Mouse (Mus musculus): ENCODE results near the gene Tmem91. TPM values are rescaled to one million over a fixed set of nuclear protein-coding genes. Genes with fewer than 3 reads are reported as not detected.

Gene Tmem91
- polyA plus RNA-seq, 1 experiment from 2014 or later: 5.9 TPM

GRCm38 (mm10) chr7:25670096-25670495 is 4.9 kb downstream of the Tmem91 start:
- Histone ChIP-seq H3K9me3 (ENCODE audit: control insufficient read depth, low read depth, low read length) (no peaks in the 10 kb centered on the region), H3K4me3 (ENCODE audit: low read depth, low read length) (no peak overlapping the region), H3K4me2 (replicated peaks; ENCODE audit: low read depth, low read length) (no peak overlapping the region), H3K36me3 (ENCODE audit: control insufficient read depth, insufficient read depth, low read length) (peaks cover 15% of the 10 kb centered on the region), H3K4me1 (ENCODE audit: control insufficient read depth, insufficient read depth, low read length) (peaks cover 8% of the 10 kb centered on the region; the same call in 1 of the 2 replicates), H3K27ac (ENCODE audit: low read length) (no peak overlapping the region), H3K27me3 (ENCODE audit: control insufficient read depth, insufficient read depth, low read length) (peaks cover 13% of the 10 kb centered on the region; the same call in 1 of the 2 replicates), H3K9ac (replicated peaks; ENCODE audit: low read depth, low read length) (no peak overlapping the region)
- no peak for ATAC-seq (ENCODE audit: insufficient number of reproducible peaks, insufficient read depth, low FRiP score, low read depth)
- 93% methylated on average over 4 of the region's 4 CpGs for WGBS

GRCm38 (mm10) chr7:25669631-25670030 is 5.3 kb downstream of the Tmem91 start:
- 75% methylated on average over 9 of the region's 9 CpGs for WGBS
- Histone ChIP-seq H3K4me2 (replicated peaks; ENCODE audit: low read depth, low read length) (no peak overlapping the region), H3K27ac (ENCODE audit: low read length) (no peak overlapping the region), H3K4me1 (ENCODE audit: control insufficient read depth, insufficient read depth, low read length) (peaks cover 3% of the 10 kb centered on the region; the same call in 1 of the 2 replicates), H3K36me3 (ENCODE audit: control insufficient read depth, insufficient read depth, low read length) (peaks cover 17% of the 10 kb centered on the region), H3K4me3 (ENCODE audit: low read depth, low read length) (no peak overlapping the region), H3K27me3 (ENCODE audit: control insufficient read depth, insufficient read depth, low read length) (peaks cover 11% of the 10 kb centered on the region; the same call in 1 of the 2 replicates), H3K9ac (replicated peaks; ENCODE audit: low read depth, low read length) (no peak overlapping the region), H3K9me3 (ENCODE audit: control insufficient read depth, low read depth, low read length) (no peaks in the 10 kb centered on the region)
- no peak for ATAC-seq (ENCODE audit: insufficient number of reproducible peaks, insufficient read depth, low FRiP score, low read depth)

- Histone ChIP-seq H3K4me3 (ENCODE audit: low read depth, low read length) (no peak overlapping the region), H3K36me3 (ENCODE audit: control insufficient read depth, insufficient read depth, low read length) (peaks cover 21% of the 10 kb centered on the region), H3K9ac (replicated peaks; ENCODE audit: low read depth, low read length) (no peak overlapping the region), H3K27ac (ENCODE audit: low read length) (no peak overlapping the region), H3K27me3 (ENCODE audit: control insufficient read depth, insufficient read depth, low read length) (0 out of 2 replicates have a peak, but pooled peaks cover 7% of the 10 kb centered on the region), H3K4me1 (ENCODE audit: control insufficient read depth, insufficient read depth, low read length) (no peaks in the 10 kb centered on the region), H3K9me3 (ENCODE audit: control insufficient read depth, low read depth, low read length) (no peaks in the 10 kb centered on the region), H3K4me2 (replicated peaks; ENCODE audit: low read depth, low read length) (no peak overlapping the region)
- no peak for ATAC-seq (ENCODE audit: insufficient number of reproducible peaks, insufficient read depth, low FRiP score, low read depth)
- 85% methylated on average over 10 of the region's 10 CpGs for WGBS
Observed at GRCm38 (mm10) chr7:25669158-25669557, 5.8 kb downstream of the Tmem91 start.

- Histone ChIP-seq H3K36me3 (ENCODE audit: control insufficient read depth, insufficient read depth, low read length) (peaks cover 25% of the 10 kb centered on the region), H3K27me3 (ENCODE audit: control insufficient read depth, insufficient read depth, low read length) (no peaks in the 10 kb centered on the region), H3K27ac (ENCODE audit: low read length) (no peak overlapping the region), H3K4me2 (replicated peaks; ENCODE audit: low read depth, low read length) (no peak overlapping the region), H3K9ac (replicated peaks; ENCODE audit: low read depth, low read length) (no peak overlapping the region), H3K4me3 (ENCODE audit: low read depth, low read length) (no peak overlapping the region), H3K4me1 (ENCODE audit: control insufficient read depth, insufficient read depth, low read length) (no peaks in the 10 kb centered on the region), H3K9me3 (ENCODE audit: control insufficient read depth, low read depth, low read length) (no peaks in the 10 kb centered on the region)
- 94% methylated on average over 8 of the region's 8 CpGs for WGBS
- ATAC-seq (ENCODE audit: insufficient number of reproducible peaks, insufficient read depth, low FRiP score, low read depth): no peak
Observed at GRCm38 (mm10) chr7:25666381-25666780, 8.6 kb downstream of the Tmem91 start.

GRCm38 (mm10) chr7:25658657-25659472 is 16.1 kb downstream of the Tmem91 start, which contains the start of the genes Bckdha and Exosc5:
Bckdha (minus strand) TSS chr7:25658981.
Exosc5 (plus strand) TSS chr7:25659164.
- peak within 1 kb of the TSS; percentile 68 for H3K4me3 ChIP-seq (ENCODE audit: low read depth, low read length)
- ATAC-seq (ENCODE audit: insufficient number of reproducible peaks, insufficient read depth, low FRiP score, low read depth): peak; percentile 99
- H3K4me1 ChIP-seq (ENCODE audit: control insufficient read depth, insufficient read depth, low read length): peaks cover 8% of the 10 kb centered on the region; the same call in 1 of the 2 replicates
- no peaks in the 10 kb centered on the region for H3K27me3 ChIP-seq (ENCODE audit: control insufficient read depth, insufficient read depth, low read length)
- H3K4me2 ChIP-seq (replicated peaks; ENCODE audit: low read depth, low read length): peak within 1 kb of the TSS; percentile 87
- under 1% methylated on average over 50 of the region's 50 CpGs for WGBS
- peak within 1 kb of the TSS; percentile 62; the same call in 1 of the 2 replicates for H3K27ac ChIP-seq (ENCODE audit: low read length)
- H3K9me3 ChIP-seq (ENCODE audit: control insufficient read depth, low read depth, low read length): no peaks in the 10 kb centered on the region
- peak within 1 kb of the TSS; percentile 64 for H3K9ac ChIP-seq (replicated peaks; ENCODE audit: low read depth, low read length)
- 0 out of 2 replicates have a peak, but pooled peaks cover 4% of the 10 kb centered on the region for H3K36me3 ChIP-seq (ENCODE audit: control insufficient read depth, insufficient read depth, low read length)

GRCm38 (mm10) chr7:25657785-25658184 is 17.2 kb downstream of the Tmem91 start:
- 36% methylated on average over 10 of the region's 10 CpGs for WGBS
- H3K4me2 ChIP-seq (replicated peaks; ENCODE audit: low read depth, low read length): peak overlapping the region; percentile 87
- H3K27ac ChIP-seq (ENCODE audit: low read length): no peak overlapping the region

GRCm38 (mm10) chr7:25655601-25656428 is 19.2 kb downstream of the Tmem91 start:
- Histone ChIP-seq H3K9ac (replicated peaks; ENCODE audit: low read depth, low read length) (no peak overlapping the region), H3K36me3 (ENCODE audit: control insufficient read depth, insufficient read depth, low read length) (no peaks in the 10 kb centered on the region), H3K27ac (ENCODE audit: low read length) (no peak overlapping the region), H3K4me3 (ENCODE audit: low read depth, low read length) (no peak overlapping the region), H3K9me3 (ENCODE audit: control insufficient read depth, low read depth, low read length) (no peaks in the 10 kb centered on the region), H3K27me3 (ENCODE audit: control insufficient read depth, insufficient read depth, low read length) (no peaks in the 10 kb centered on the region), H3K4me1 (ENCODE audit: control insufficient read depth, insufficient read depth, low read length) (peaks cover 8% of the 10 kb centered on the region; the same call in 1 of the 2 replicates), H3K4me2 (replicated peaks; ENCODE audit: low read depth, low read length) (no peak overlapping the region)
- ATAC-seq (ENCODE audit: insufficient number of reproducible peaks, insufficient read depth, low FRiP score, low read depth): no peak
- WGBS: 74% methylated on average over 11 of the region's 11 CpGs

More at GRCm38 (mm10) chr7:25657785-25658184, 17.2 kb downstream of the Tmem91 start:
- H3K4me1 ChIP-seq (ENCODE audit: control insufficient read depth, insufficient read depth, low read length): peaks cover 8% of the 10 kb centered on the region; the same call in 1 of the 2 replicates
- ATAC-seq (ENCODE audit: insufficient number of reproducible peaks, insufficient read depth, low FRiP score, low read depth): no peak
- H3K4me3 ChIP-seq (ENCODE audit: low read depth, low read length): peak overlapping the region; percentile 68
- peak overlapping the region; percentile 64 for H3K9ac ChIP-seq (replicated peaks; ENCODE audit: low read depth, low read length)
- no peaks in the 10 kb centered on the region for H3K27me3 ChIP-seq (ENCODE audit: control insufficient read depth, insufficient read depth, low read length)
- H3K9me3 ChIP-seq (ENCODE audit: control insufficient read depth, low read depth, low read length): no peaks in the 10 kb centered on the region
- H3K36me3 ChIP-seq (ENCODE audit: control insufficient read depth, insufficient read depth, low read length): 0 out of 2 replicates have a peak, but pooled peaks cover 4% of the 10 kb centered on the region

GRCm38 (mm10) chr7:25652244-25652759 is 22.7 kb downstream of the Tmem91 start:
- no peak overlapping the region for H3K27ac ChIP-seq (ENCODE audit: low read length)
- ATAC-seq (ENCODE audit: insufficient number of reproducible peaks, insufficient read depth, low FRiP score, low read depth): no peak
- no peak overlapping the region for H3K4me3 ChIP-seq (ENCODE audit: low read depth, low read length)
- H3K9me3 ChIP-seq (ENCODE audit: control insufficient read depth, low read depth, low read length): no peaks in the 10 kb centered on the region
- H3K4me2 ChIP-seq (replicated peaks; ENCODE audit: low read depth, low read length): no peak overlapping the region
- H3K27me3 ChIP-seq (ENCODE audit: control insufficient read depth, insufficient read depth, low read length): no peaks in the 10 kb centered on the region
- H3K9ac ChIP-seq (replicated peaks; ENCODE audit: low read depth, low read length): no peak overlapping the region
- 83% methylated on average over 12 of the region's 12 CpGs for WGBS
- no peaks in the 10 kb centered on the region for H3K36me3 ChIP-seq (ENCODE audit: control insufficient read depth, insufficient read depth, low read length)
- H3K4me1 ChIP-seq (ENCODE audit: control insufficient read depth, insufficient read depth, low read length): 0 out of 2 replicates have a peak, but pooled peaks cover under 1% of the 10 kb centered on the region

Data from stomach, embryonic 14.5 days (tissue).